Mouse (Mus musculus): ENCODE results near the gene Tsnax. TPM values are rescaled to one million over a fixed set of nuclear protein-coding genes. Genes with fewer than 3 reads are reported as not detected.

Tsnax gene
- polyA plus RNA-seq, 1 experiment from 2014 or later, result 140 TPM

GRCm38 (mm10) chr8:124991668-124991926 lies 21.2 kb upstream of the Tsnax start:
- WGBS, result 17% methylated on average over 6 of the region's 6 CpGs
- H3K4me2 ChIP-seq (replicated peaks), result peak overlapping the region; percentile 36
- no peak overlapping the region for H3K27ac ChIP-seq
- ATAC-seq (ENCODE audit: insufficient number of reproducible peaks, insufficient read depth, low FRiP score, low TSS enrichment), result no peak
- no peaks in the 10 kb centered on the region for H3K9me3 ChIP-seq
- H3K4me1 ChIP-seq, result no peaks in the 10 kb centered on the region
- no peaks in the 10 kb centered on the region for H3K36me3 ChIP-seq
- no peak overlapping the region for H3K9ac ChIP-seq
- no peak overlapping the region for H3K4me3 ChIP-seq
- no peaks in the 10 kb centered on the region for H3K27me3 ChIP-seq

DNA sequence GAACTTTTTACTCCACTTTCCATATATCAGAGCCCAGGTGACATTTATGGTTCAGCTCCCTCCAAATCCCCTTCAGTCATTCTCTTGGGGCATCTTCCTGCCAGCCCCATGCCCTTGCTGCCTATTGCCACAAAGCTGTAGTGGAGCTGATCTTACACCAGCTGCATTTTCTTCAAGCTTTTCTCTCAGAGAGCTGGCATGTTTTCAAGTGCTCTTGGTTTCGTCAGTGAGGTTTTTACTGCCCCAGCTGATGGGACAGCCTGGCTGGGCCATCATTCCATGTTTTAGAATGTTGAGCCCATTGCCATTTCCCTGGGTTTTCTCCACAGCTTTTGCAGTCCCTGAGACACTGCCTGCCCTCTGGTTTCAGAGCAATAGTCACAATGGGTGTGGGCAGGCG lies 17.0 kb upstream of the Tsnax start:
- H3K4me1 ChIP-seq, result no peaks in the 10 kb centered on the region

GRCm38 (mm10) chr8:125024085-125024484 lies 11.3 kb downstream of the Tsnax start:
- Histone ChIP-seq H3K27me3 (no peaks in the 10 kb centered on the region), H3K9ac (no peak overlapping the region), H3K4me2 (replicated peaks) (no peak overlapping the region), H3K36me3 (peaks cover 55% of the 10 kb centered on the region), H3K4me1 (no peaks in the 10 kb centered on the region), H3K27ac (no peak overlapping the region), H3K4me3 (no peak overlapping the region), H3K9me3 (no peaks in the 10 kb centered on the region)
- 85% methylated on average over 8 of the region's 8 CpGs for WGBS
- ATAC-seq (ENCODE audit: insufficient number of reproducible peaks, insufficient read depth, low FRiP score, low TSS enrichment), result no peak

More for the DNA sequence above, 17.0 kb upstream of the Tsnax start:
- no peaks in the 10 kb centered on the region for H3K36me3 ChIP-seq
- ATAC-seq (ENCODE audit: insufficient number of reproducible peaks, insufficient read depth, low FRiP score, low TSS enrichment), result no peak
- H3K27me3 ChIP-seq, result no peaks in the 10 kb centered on the region
- no peaks in the 10 kb centered on the region; the same call in 1 of the 2 replicates for H3K9me3 ChIP-seq
- H3K4me3 ChIP-seq, result no peak overlapping the region
- WGBS, result 75% methylated on average over 2 of the region's 2 CpGs
- no peak overlapping the region for H3K4me2 ChIP-seq (replicated peaks)
- no peak overlapping the region for H3K9ac ChIP-seq
- no peak overlapping the region for H3K27ac ChIP-seq

DNA sequence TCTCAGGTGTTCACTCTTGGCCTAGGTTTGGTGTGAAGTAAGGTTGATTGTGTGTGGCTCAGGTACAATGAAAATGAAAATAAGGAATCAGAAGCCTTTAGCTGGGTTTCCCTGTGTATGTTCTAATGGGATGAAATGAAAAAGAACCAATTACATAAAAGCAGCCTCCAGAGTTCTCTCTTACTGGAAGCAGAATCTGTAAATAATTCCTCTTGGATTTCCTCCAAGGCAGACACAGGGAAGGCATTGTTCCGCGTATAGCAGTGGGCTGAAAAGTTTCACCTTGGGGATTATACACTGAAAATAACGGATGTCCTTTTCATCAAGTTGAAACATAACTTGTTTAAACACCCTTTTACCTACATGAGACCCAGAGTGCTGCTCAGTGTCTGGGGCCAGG lies 14.4 kb downstream of the Tsnax start:
- no peak overlapping the region for H3K4me2 ChIP-seq (replicated peaks)
- H3K36me3 ChIP-seq, result peaks cover 76% of the 10 kb centered on the region
- 71% methylated on average over 3 of the region's 3 CpGs for WGBS
- no peaks in the 10 kb centered on the region for H3K27me3 ChIP-seq
- no peak overlapping the region for H3K4me3 ChIP-seq
- H3K27ac ChIP-seq, result 0 out of 2 replicates have a peak overlapping the region, but pooled peaks have one; percentile 38
- H3K9ac ChIP-seq, result no peak overlapping the region
- H3K4me1 ChIP-seq, result no peaks in the 10 kb centered on the region
- no peaks in the 10 kb centered on the region for H3K9me3 ChIP-seq
- no peak for ATAC-seq (ENCODE audit: insufficient number of reproducible peaks, insufficient read depth, low FRiP score, low TSS enrichment)

- no peak for ATAC-seq (ENCODE audit: insufficient number of reproducible peaks, insufficient read depth, low FRiP score, low TSS enrichment)
- H3K27ac ChIP-seq, result no peak overlapping the region
- H3K27me3 ChIP-seq, result no peaks in the 10 kb centered on the region
- WGBS, result 93% methylated on average over 5 of the region's 5 CpGs
- no peaks in the 10 kb centered on the region for H3K4me1 ChIP-seq
- no peak overlapping the region for H3K4me2 ChIP-seq (replicated peaks)
- H3K36me3 ChIP-seq, result peaks cover 82% of the 10 kb centered on the region
- no peak overlapping the region for H3K4me3 ChIP-seq
- H3K9ac ChIP-seq, result no peak overlapping the region
- no peaks in the 10 kb centered on the region for H3K9me3 ChIP-seq
Observed at GRCm38 (mm10) chr8:125028841-125029240, 16.0 kb downstream of the Tsnax start.

DNA sequence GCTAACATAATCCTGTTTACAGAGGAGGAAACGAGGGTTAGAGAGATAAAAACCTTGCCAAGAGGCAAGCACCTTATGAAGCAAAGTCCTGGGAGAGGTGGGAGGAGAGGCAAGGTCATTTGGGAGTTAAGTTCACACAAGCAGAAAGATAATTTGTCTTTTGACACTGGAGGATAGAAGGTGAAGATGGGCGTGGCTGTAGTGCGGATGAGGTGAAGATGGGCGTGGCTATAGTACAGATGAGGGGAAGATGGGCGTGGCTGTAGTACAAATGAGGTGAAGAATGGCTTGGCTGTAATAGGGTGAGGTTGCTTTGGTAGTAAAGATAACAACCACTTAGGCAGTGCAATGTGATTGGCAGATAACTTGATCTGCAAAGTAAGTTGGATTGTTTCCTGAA lies 18.5 kb downstream of the Tsnax start:
- Histone ChIP-seq H3K9ac (no peak overlapping the region), H3K27me3 (no peaks in the 10 kb centered on the region), H3K4me2 (replicated peaks) (no peak overlapping the region), H3K4me3 (no peak overlapping the region), H3K9me3 (no peaks in the 10 kb centered on the region), H3K27ac (no peak overlapping the region), H3K36me3 (peaks cover 74% of the 10 kb centered on the region), H3K4me1 (no peaks in the 10 kb centered on the region)
- WGBS, result 87% methylated on average over 5 of the region's 5 CpGs
- no peak for ATAC-seq (ENCODE audit: insufficient number of reproducible peaks, insufficient read depth, low FRiP score, low TSS enrichment)

- Histone ChIP-seq H3K4me1 (no peaks in the 10 kb centered on the region), H3K4me3 (no peak overlapping the region), H3K27me3 (no peaks in the 10 kb centered on the region), H3K4me2 (replicated peaks) (no peak overlapping the region), H3K9me3 (no peaks in the 10 kb centered on the region), H3K36me3 (peaks cover 64% of the 10 kb centered on the region), H3K9ac (no peak overlapping the region), H3K27ac (no peak overlapping the region)
- ATAC-seq (ENCODE audit: insufficient number of reproducible peaks, insufficient read depth, low FRiP score, low TSS enrichment), result no peak
- WGBS, result 33% methylated on average over 8 of the region's 8 CpGs
Observed at GRCm38 (mm10) chr8:125034669-125035068, 21.9 kb downstream of the Tsnax start.

- no peak for ATAC-seq (ENCODE audit: insufficient number of reproducible peaks, insufficient read depth, low FRiP score, low TSS enrichment)
- no peaks in the 10 kb centered on the region for H3K9me3 ChIP-seq
- no peak overlapping the region for H3K4me3 ChIP-seq
- no peak overlapping the region for H3K4me2 ChIP-seq (replicated peaks)
- no peak overlapping the region for H3K9ac ChIP-seq
- WGBS, result 45% methylated on average over 7 of the region's 7 CpGs
- H3K27me3 ChIP-seq, result no peaks in the 10 kb centered on the region
- peaks cover 13% of the 10 kb centered on the region for H3K4me1 ChIP-seq
- no peak overlapping the region for H3K27ac ChIP-seq
- H3K36me3 ChIP-seq, result peaks cover 52% of the 10 kb centered on the region
Observed at GRCm38 (mm10) chr8:125037081-125037480, 24.3 kb downstream of the Tsnax start.

GRCm38 (mm10) chr8:125038731-125039130 lies 25.9 kb downstream of the Tsnax start:
- Histone ChIP-seq H3K36me3 (peaks cover 43% of the 10 kb centered on the region), H3K27me3 (no peaks in the 10 kb centered on the region), H3K9ac (no peak overlapping the region), H3K4me2 (replicated peaks) (no peak overlapping the region), H3K4me1 (peaks cover 21% of the 10 kb centered on the region), H3K27ac (no peak overlapping the region), H3K9me3 (no peaks in the 10 kb centered on the region), H3K4me3 (no peak overlapping the region)
- WGBS, result 87% methylated on average over 15 of the region's 15 CpGs
- no peak for ATAC-seq (ENCODE audit: insufficient number of reproducible peaks, insufficient read depth, low FRiP score, low TSS enrichment)

DNA sequence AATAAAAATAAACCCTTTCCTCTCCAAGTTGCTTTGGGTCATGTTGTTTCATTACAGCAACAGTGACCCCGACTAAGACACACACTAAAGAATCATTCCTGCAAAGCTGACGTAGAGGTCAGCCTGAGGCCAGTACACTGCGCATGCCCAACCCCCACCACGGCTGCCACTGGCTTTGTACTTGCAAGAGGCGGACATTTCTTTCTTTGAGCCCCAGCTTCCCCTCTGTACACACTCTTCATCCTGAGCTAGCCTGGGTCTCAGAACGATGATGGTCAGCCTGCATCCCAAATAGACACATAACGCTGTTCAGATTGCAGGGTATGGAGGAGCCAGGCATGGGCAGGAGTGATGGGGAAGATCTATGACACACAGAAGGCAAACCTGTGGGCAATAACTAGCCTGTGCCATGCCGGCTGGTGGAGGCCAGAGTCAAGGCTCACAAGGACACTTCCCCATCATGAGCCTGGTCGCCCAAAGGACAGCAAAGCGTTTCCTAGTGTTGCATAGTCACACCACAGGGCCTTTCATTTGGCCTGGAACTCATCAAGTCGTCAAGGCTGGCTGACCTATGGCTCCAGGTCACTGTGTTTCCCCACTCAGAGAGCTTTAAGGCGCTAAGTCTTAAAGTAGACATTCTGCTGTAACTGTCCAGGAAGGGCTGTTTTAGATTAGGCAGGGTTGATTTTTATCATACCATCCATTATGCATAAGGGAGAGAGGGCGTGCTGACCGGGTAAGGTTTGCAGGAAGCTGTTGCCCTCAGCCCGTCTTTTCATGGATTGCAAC lies 28.0 kb downstream of the Tsnax start:
- Histone ChIP-seq H3K36me3 (peaks cover 30% of the 10 kb centered on the region), H3K9ac (no peak overlapping the region), H3K27me3 (no peaks in the 10 kb centered on the region), H3K4me3 (no peak overlapping the region), H3K27ac (peak overlapping the region; percentile 64), H3K4me1 (peaks cover 23% of the 10 kb centered on the region), H3K4me2 (replicated peaks) (no peak overlapping the region), H3K9me3 (no peaks in the 10 kb centered on the region)
- WGBS, result 44% methylated on average over 15 of the region's 15 CpGs
- no peak for ATAC-seq (ENCODE audit: insufficient number of reproducible peaks, insufficient read depth, low FRiP score, low TSS enrichment)

- Histone ChIP-seq H3K9me3 (no peaks in the 10 kb centered on the region), H3K4me3 (no peak overlapping the region), H3K4me2 (replicated peaks) (no peak overlapping the region), H3K27ac (0 out of 2 replicates have a peak overlapping the region, but pooled peaks have one; percentile 64), H3K9ac (no peak overlapping the region), H3K36me3 (peaks cover 26% of the 10 kb centered on the region), H3K4me1 (peaks cover 23% of the 10 kb centered on the region), H3K27me3 (no peaks in the 10 kb centered on the region)
- WGBS, result 23% methylated on average over 2 of the region's 2 CpGs
- no peak for ATAC-seq (ENCODE audit: insufficient number of reproducible peaks, insufficient read depth, low FRiP score, low TSS enrichment)
Observed at GRCm38 (mm10) chr8:125041496-125041895, 28.7 kb downstream of the Tsnax start.

- Histone ChIP-seq H3K9ac (peak overlapping the region; percentile 20; the same call in 1 of the 2 replicates), H3K9me3 (no peaks in the 10 kb centered on the region), H3K4me1 (peaks cover 23% of the 10 kb centered on the region), H3K27ac (peak overlapping the region; percentile 76), H3K4me2 (replicated peaks) (no peak overlapping the region), H3K36me3 (peaks cover 22% of the 10 kb centered on the region), H3K27me3 (no peaks in the 10 kb centered on the region), H3K4me3 (no peak overlapping the region)
- ATAC-seq (ENCODE audit: insufficient number of reproducible peaks, insufficient read depth, low FRiP score, low TSS enrichment), result no peak
- WGBS, result 42% methylated on average over 7 of the region's 7 CpGs
Observed at GRCm38 (mm10) chr8:125043394-125043793, 30.6 kb downstream of the Tsnax start.

All from embryonic facial prominence, embryonic 12.5 days (tissue).